Mouse (Mus musculus): ENCODE measurements at regions not wholly inside any gene's neighbourhood (a gene's known extent, or its start where the extent isn't known, plus 50 kb on each side); places are given as distances from the start of the nearest gene placed in this dataset.
"Not testable (repeated sequence)": the region's sequence is repeated elsewhere in the genome, so short reads cannot be mapped to it uniquely, and the experiment has no call there.

DNA sequence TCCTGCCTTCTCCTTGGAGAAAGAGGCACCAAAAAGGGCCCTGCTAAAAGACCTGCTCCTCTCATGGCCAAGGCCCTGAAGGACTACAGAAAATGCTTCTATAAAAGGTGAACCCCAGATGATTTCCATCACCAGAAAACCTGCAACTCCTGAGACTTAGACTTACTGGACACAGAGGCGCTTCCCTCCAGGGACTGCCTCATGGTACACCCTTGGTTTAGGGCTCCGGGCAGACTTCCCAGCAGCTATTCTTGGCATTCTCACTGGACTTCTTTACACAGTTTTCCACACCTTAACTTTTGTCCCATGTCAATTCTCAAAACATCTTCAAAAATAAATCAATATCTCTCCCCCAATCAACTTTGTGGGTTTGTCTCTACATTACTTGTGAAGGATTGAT is 393.2 kb downstream of the Gpm6a start:
- not testable (repeated sequence) for H3K27ac ChIP-seq; H3K4me3 ChIP-seq; H3K4me1 ChIP-seq; H3K9ac ChIP-seq; H3K27me3 ChIP-seq; H3K4me2 ChIP-seq (replicated peaks); H3K36me3 ChIP-seq; ATAC-seq (ENCODE audit: low FRiP score, low read depth); H3K9me3 ChIP-seq
- WGBS, result 88% methylated on average over 2 of the region's 2 CpGs

DNA sequence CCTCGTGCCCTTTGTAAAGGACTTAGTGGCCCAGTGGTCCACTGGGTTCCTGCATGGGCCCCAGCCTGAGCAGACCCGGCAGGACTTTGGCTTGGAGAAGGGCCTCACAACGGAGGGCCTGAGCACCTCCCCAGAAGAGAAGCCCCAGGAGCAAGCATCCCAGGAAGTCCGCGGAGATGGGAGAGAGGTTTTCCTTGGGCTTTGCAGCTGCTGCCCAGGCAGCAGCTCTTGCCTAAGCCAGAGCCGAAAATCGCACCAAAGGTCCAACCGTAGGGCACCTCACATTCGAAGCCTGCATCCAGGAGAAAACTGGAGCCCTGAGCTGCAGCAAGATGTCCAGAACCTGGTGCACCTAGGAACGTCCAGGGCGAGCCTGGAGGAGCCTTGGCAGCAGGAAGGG is 405.2 kb downstream of the Gpm6a start:
- not testable (repeated sequence) for ATAC-seq (ENCODE audit: low FRiP score, low read depth); H3K4me1 ChIP-seq; H3K36me3 ChIP-seq; H3K9me3 ChIP-seq; H3K4me3 ChIP-seq; H3K27ac ChIP-seq; H3K4me2 ChIP-seq (replicated peaks); H3K9ac ChIP-seq; H3K27me3 ChIP-seq
- 83% methylated on average over 11 of the region's 11 CpGs for WGBS

DNA sequence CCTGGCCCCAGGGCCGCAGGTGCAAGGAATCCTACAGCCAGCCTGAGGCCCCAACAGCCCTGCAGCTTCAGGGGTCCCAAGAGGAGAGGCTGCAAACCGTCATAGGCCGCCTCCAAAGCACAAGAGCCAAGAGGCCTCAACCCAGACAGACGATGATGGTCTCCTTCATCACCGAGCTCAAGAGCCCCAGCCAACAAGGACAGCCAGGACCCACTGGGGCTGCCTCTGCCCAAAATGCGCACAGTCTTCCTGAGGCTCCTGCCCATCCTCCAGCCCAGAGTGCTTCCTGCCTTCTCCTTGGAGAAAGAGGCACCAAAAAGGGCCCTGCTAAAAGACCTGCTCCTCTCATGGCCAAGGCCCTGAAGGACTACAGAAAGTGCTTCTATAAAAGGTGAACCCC is 412.8 kb downstream of the Gpm6a start:
- not testable (repeated sequence) for H3K4me1 ChIP-seq; ATAC-seq (ENCODE audit: low FRiP score, low read depth); H3K9me3 ChIP-seq; H3K27me3 ChIP-seq; H3K9ac ChIP-seq; H3K36me3 ChIP-seq; H3K4me2 ChIP-seq (replicated peaks); H3K4me3 ChIP-seq; H3K27ac ChIP-seq
- WGBS, result 86% methylated on average over 5 of the region's 6 CpGs

DNA sequence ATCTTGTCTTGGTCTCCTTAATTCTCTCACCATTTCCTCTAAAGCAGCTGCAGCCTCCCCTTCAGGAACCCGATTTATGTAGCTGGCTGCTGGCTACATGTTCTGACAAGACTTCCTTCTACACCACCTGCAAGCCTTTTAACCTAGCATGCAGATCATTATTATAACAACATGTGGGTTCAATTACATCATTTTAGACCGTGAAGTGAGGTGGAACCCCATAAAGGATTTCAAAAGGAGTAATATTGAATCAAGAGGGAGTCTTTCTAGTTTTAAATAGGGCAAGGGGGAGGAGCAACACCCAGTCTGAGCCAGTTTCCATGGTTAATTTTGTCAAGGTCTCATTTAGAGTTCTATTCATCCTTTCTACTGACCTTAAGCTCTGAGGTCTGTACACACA is 442.4 kb downstream of the Gpm6a start:
- Histone ChIP-seq H3K4me3 (no peak overlapping the region), H3K27me3 (no peaks in the 10 kb centered on the region), H3K4me2 (replicated peaks) (no peak overlapping the region), H3K4me1 (peaks cover 11% of the 10 kb centered on the region), H3K9ac (no peak overlapping the region), H3K36me3 (no peaks in the 10 kb centered on the region), H3K9me3 (no peaks in the 10 kb centered on the region), H3K27ac (no peak overlapping the region)
- ATAC-seq (ENCODE audit: low FRiP score, low read depth), result peak; percentile 73
- WGBS, result 12% methylated on average over 2 of the region's 2 CpGs

DNA sequence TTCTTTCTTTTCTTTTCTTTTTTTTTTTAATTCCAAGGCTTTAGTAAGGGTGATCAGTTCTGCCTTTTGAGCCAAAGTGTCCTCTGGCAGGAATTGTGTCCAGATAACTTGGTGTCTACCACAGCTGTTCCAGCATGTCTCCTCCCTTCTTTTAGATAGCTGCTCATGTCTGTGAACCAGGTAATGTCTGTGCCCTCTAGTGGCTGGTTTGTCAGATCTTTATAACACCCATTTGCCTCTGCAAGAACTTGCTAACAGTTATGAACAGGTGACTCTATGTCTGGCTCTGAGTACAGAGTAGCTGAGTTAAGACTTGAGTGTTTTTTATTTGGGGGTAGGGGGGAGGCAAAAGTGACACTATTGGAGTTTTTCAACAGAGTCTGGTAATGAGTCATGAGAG is 443.7 kb downstream of the Gpm6a start:
- H3K9me3 ChIP-seq, result no peaks in the 10 kb centered on the region
- H3K9ac ChIP-seq, result no peak overlapping the region
- ATAC-seq (ENCODE audit: low FRiP score, low read depth), result no peak
- no peak overlapping the region for H3K4me3 ChIP-seq
- peaks cover 11% of the 10 kb centered on the region for H3K4me1 ChIP-seq
- no peak overlapping the region for H3K27ac ChIP-seq
- H3K36me3 ChIP-seq, result no peaks in the 10 kb centered on the region
- H3K27me3 ChIP-seq, result no peaks in the 10 kb centered on the region
- no peak overlapping the region for H3K4me2 ChIP-seq (replicated peaks)

DNA sequence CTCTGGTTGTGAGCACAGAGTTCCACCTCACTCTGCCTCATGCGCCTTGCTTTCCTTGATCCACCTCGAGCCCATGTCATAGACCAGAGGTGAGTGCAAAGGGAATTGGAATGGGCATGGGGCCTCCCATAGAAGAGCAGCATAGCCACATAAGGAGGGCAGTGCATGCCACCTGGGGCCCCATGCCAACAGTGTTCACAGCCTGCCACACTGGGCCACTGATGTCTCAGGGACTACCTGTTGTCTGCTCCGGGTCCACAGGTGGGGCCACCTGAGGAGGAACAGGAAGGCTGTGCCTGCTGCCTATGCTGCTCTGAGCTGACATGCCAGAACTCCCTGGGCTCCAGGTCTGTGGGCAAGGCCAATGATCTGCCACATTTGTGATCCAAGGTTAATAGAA is 445.8 kb downstream of the Gpm6a start:
- H3K27ac ChIP-seq, result no peak overlapping the region
- H3K27me3 ChIP-seq, result no peaks in the 10 kb centered on the region
- H3K9ac ChIP-seq, result no peak overlapping the region
- ATAC-seq (ENCODE audit: low FRiP score, low read depth), result no peak
- H3K9me3 ChIP-seq, result no peaks in the 10 kb centered on the region
- H3K4me3 ChIP-seq, result no peak overlapping the region
- 87% methylated on average over 3 of the region's 3 CpGs for WGBS
- peaks cover 11% of the 10 kb centered on the region for H3K4me1 ChIP-seq
- no peak overlapping the region for H3K4me2 ChIP-seq (replicated peaks)
- no peaks in the 10 kb centered on the region for H3K36me3 ChIP-seq

DNA sequence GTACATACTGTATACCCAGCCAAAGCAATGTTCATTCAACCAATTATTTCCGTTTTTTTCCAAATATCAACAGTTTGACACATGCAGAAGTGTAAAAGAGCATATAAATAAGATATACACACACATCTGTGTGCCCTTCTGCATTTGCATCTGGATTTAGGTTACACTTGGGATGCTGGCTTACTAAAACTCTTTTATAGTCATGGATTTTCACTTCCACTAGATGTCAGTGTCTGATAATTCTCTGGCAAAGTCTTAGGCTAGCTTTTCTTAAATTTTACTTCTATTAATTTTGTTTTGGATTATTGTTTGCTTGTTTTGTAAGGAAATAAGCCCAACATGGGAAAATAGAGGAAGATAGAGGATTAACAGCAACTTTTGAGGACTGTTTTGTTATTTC is 452.3 kb downstream of the Gpm6a start:
- not testable (repeated sequence) for H3K27ac ChIP-seq; H3K9ac ChIP-seq; H3K27me3 ChIP-seq; H3K36me3 ChIP-seq; ATAC-seq (ENCODE audit: low FRiP score, low read depth); H3K4me1 ChIP-seq; H3K4me3 ChIP-seq; H3K9me3 ChIP-seq; H3K4me2 ChIP-seq (replicated peaks)
- WGBS, result 0% methylated on average over 1 of the region's 1 CpGs

Measured in limb, embryonic 13.5 days (tissue).